Mouse (Mus musculus) mouse trophoblast stem cell (cell line): ENCODE measurements around the gene Sema4d.

Experiments used
- in situ Hi-C, 2 experiments: fragments of 300-500 bp; cut with MseI, MboI; formaldehyde crosslinking; loops; 2 replicates in 1 of 2; 3 replicates in 1 of 2; pipeline ENCODE4 v1.15.1; 2025

Gene Sema4d

DNA sequence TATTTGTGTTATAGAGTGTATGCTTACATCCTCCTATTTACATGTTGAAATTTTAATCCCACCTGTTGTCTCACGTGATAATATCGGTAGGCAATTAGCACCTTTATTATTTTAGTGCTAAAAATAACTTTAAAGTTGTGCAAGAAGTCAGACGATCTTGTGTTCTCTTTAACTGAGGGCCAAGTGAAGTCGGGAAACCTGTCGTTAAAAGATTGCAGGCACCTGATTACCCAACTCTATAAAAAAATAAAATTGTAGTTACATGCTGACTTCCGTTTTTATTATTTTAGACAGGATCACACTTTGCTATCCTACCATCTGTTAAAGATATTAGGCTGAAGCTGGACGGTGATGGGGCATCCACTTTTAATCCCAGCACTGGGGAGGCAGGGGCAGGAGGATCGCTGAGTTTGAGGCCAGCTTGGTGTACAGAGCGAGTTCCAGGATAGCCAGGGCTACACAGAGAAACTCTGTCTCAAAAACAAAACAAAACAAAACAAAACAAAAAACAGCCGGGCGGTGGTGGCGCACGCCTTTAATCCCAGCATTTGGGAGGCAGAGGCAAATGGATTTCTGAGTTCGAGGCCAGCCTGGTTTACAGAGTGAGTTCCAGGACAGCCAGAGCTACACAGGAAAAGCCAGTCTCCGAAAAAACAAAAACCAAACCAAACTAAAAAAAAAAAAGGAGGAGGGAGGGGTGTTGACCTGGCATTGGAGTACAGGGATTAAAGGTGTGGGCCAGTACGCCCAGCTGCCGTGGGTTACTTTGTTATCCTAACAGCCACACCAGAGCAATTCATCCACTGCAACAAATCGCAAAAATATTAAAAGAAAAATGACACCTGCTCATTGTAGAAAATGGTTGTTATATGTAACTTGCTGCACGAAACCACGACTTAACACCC is 149.4 kb downstream of the Sema4d start:
- in situ Hi-C loops: no loop called here

DNA sequence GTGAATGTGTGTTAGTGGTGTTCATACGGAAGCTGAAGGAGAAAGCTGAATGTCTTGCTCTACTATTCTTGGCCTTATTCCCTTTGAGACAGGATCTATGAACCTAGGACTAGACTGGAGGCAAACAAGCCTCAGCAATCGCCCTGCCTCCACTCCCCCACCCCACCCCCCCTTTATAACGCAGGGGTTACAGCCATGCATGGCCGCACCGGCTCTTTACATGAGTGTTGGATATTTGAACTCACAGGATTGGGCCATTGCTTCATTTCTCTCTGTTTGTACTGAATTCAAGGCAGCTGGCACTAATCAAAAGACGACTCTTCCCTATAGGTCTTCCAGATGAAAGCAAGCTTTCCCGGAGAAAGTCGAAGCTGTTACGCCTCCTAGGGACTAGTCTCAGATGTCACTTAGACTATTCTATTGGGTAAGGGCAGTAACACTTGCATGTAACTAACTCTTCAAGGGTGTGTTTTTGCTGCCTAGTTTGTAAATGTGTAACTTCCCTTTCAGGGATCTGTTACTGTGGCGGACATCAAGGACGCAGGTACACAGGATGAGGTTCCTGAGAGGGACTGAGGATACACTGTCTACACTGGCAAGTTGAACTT is 151.3 kb downstream of the Sema4d start:
- in situ Hi-C loops: no loop called here

DNA sequence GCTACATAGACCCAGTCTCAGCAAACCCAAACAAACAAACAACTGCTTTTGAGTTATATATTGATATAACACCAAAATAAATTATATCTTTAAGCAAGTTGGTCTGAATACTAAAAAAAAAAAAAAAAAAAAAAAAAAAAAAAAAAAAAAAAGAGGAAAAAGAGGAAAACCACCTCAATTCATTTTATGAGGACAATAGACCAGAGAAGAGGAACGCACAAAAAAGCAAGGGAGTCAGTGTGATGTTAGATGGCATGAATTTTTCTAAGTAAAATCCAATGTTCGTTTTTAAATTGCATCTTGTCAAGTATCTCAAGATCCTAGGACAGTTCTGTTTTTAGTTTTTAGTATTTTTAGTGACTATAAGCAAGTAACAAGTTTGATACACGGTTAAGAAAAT is 152.1 kb downstream of the Sema4d start:
- in situ Hi-C loops: no loop called here

DNA sequence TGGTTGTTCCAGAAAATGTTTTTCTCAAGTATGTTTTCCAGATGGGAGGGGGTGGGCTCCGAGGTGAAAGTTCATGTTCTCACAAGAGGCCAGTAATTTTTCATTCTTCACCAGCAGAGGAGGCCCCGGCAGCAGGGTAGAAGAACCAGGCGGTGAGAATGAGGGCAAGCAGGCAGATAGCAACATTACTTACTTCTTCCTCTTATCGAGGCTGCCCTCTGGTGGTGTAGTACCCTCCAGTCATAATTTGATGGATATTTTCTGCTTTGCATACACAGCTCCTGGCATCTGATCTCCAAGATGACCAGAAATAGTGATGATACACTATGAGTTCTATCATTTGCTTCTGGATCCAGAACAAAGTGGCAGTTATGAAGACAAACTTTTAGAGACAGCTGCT is 154.6 kb downstream of the Sema4d start:
- in situ Hi-C loops: no loop called here
